Mouse (Mus musculus) heart, embryonic 11.5 days (tissue): ENCODE data around the gene Necap2. TPM values are rescaled to one million over a fixed set of nuclear protein-coding genes. Genes with fewer than 3 reads are reported as not detected.

Experiments used
- ATAC-seq: fragments of 200-750 bp; cut with Nextera tagmentation; replicated peaks from 2 replicates; pipeline ENCODE4 v1.8.0; 2017; ENCODE audit warnings: moderate library complexity; ENCODE audit not compliant: insufficient number of reproducible peaks, low FRiP score, low TSS enrichment
- H3K27ac ChIP-seq: fragments of 300-500 bp; sonication (generic); 2 replicates; pipeline ENCODE4 v1.5.1; 2014; ENCODE audit warnings: mild to moderate bottlenecking, low read depth, low read length
- H3K27me3 ChIP-seq: fragments of 300-500 bp; sonication (generic); 2 replicates; pipeline ENCODE4 v1.6.1; 2014; ENCODE audit warnings: mild to moderate bottlenecking, low read length, mixed read lengths; ENCODE audit not compliant: control insufficient read depth, insufficient read depth
- H3K36me3 ChIP-seq: fragments of 300-500 bp; sonication (generic); 2 replicates; pipeline ENCODE4 v1.6.1; 2014; ENCODE audit warnings: mild to moderate bottlenecking, low read length, moderate library complexity, mixed read lengths; ENCODE audit not compliant: control insufficient read depth, insufficient read depth
- H3K4me1 ChIP-seq: fragments of 300-500 bp; sonication (generic); 2 replicates; pipeline ENCODE4 v1.6.1; 2014; ENCODE audit warnings: low read length; ENCODE audit not compliant: control insufficient read depth, insufficient read depth
- H3K4me2 ChIP-seq: fragments of 300-500 bp; sonication (generic); 2 replicates; pipeline ENCODE4 v1.6.1; 2014; ENCODE audit warnings: mild to moderate bottlenecking, moderate library complexity
- H3K4me3 ChIP-seq: fragments of 300-500 bp; sonication (generic); 2 replicates; pipeline ENCODE4 v1.5.1; 2014; ENCODE audit warnings: low read depth, low read length
- H3K9ac ChIP-seq: fragments of 300-500 bp; sonication (generic); 2 replicates; pipeline ENCODE4 v1.6.1; 2014; ENCODE audit warnings: mild to moderate bottlenecking, low read depth, low read length, moderate library complexity
- H3K9me3 ChIP-seq: fragments of 300-500 bp; sonication (generic); replicated peaks from 2 replicates; pipeline ENCODE4 v1.6.1; 2016; ENCODE audit warnings: low read length; ENCODE audit not compliant: control insufficient read depth
- WGBS: fragments of 180-500 bp; shearing (Covaris S2); extraction: QIAGEN DNeasy Blood & Tissue Kit; methylation state at CpG from one replicate; pipeline ENCODE4 v1.1.7; 2014; ENCODE audit not compliant: insufficient replicate concordance; 5-methylcytosine and 5-hydroxymethylcytosine counted together
- polyA plus RNA-seq: library from polyadenylated mRNA; unstranded; fragments of >200 nt; fragmentation: Nextera tagmentation; extraction: Ambion mirVana; gene quantifications from 2 replicates; pipeline ENCODE4 v1.2.1, GENCODE M21; 2014

Gene Necap2
- polyA plus RNA-seq, 1 experiment from 2014 or later, result 41.9 TPM

DNA sequence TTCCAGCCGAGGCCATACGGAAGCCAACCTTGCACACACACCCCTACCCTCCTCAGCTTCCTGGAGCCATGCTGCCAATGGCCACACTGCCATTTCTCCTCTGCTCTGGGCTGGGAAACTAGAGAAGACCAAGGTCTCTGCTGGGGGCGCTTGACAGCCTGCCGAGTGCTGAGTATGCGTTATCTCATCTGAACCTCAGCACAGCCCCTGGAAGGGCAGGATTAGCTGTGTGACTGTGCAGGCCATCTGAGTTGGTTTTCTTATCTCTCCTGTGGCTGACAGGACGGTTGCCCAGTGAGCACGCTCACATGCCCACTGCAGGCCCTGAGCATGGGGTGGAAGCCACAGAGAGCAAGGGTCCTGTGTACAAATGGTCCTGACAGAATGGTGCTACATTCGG lies 9.5 kb downstream of the Necap2 start:
- no peaks in the 10 kb centered on the region for H3K9me3 ChIP-seq
- no peaks in the 10 kb centered on the region for H3K27me3 ChIP-seq
- no peak overlapping the region for H3K4me2 ChIP-seq
- H3K36me3 ChIP-seq, result peaks cover 46% of the 10 kb centered on the region
- no peak overlapping the region for H3K9ac ChIP-seq
- H3K27ac ChIP-seq, result no peak overlapping the region
- no peak overlapping the region for H3K4me3 ChIP-seq
- ATAC-seq, result no peak
- WGBS, result 46% methylated on average over 8 of the region's 8 CpGs
- peaks cover 17% of the 10 kb centered on the region for H3K4me1 ChIP-seq

DNA sequence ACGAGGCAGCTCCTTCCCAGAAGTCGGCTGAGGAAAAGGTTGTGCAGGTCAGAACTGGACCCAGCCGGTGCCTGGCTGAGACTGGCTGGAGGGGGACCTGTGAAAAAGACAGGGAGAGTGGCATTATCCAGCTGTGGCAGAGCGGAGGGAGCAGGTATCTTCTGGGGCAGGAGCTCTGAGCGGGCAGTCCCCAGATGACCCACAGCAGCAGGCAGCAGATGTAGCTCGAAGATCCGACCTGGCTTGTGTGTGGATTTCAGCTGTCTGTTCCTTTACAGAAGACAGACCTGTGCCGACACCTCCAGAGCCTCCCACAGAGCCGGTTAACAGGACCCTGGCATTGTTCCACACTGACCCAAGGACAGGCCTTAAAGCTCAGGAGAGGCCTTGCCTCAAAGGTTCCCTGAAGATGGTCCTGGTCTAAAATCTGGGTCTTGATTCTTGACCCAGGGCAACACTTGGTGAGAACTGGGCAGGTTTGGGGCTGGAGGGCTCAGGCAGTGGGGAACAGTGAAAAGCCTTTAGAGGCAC lies 10.6 kb downstream of the Necap2 start:
- ATAC-seq, result no peak
- no peaks in the 10 kb centered on the region for H3K27me3 ChIP-seq
- peaks cover 46% of the 10 kb centered on the region for H3K36me3 ChIP-seq
- H3K9ac ChIP-seq, result no peak overlapping the region
- peaks cover 12% of the 10 kb centered on the region for H3K4me1 ChIP-seq
- H3K4me3 ChIP-seq, result no peak overlapping the region
- 89% methylated on average over 9 of the region's 9 CpGs for WGBS
- no peaks in the 10 kb centered on the region for H3K9me3 ChIP-seq
- no peak overlapping the region for H3K4me2 ChIP-seq
- no peak overlapping the region for H3K27ac ChIP-seq

DNA sequence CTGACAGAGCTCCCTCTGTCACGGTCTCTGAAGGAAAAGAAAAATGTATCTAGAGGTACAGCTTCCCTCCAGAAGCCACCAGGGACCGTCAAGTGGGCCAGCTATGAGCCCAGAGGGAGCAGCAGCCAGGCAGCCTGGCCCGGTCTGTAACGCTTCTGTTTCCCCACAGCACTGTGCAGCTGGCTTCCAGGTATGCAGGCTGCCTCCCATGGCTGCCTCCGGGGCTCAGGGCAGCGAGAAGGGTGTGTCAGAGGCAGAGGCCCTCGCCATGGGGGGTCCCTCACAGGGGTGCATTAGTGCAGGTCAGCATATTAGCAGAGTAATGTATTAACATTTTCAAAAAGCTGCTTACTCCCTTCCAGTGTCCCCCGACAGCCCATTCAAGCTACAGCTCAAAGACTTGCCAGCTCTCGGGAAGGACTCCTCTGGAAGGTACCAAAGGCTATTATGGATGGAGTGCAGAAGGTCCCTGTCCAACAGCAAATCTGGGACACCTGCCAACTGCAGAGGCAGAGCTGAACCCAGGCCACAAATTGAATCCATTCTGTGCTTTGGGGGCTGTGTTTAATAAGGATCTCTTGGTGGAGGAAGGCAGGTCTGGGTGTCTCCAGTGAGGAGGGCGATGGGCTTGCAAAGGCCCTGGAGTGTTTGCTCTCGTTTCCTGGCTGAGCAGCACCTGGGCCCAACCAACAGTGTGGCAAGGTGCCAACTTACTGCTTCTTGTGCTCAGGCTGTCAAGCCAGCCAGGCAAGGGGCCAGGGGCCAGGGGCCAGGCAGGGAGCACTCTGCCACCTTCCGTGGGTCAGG lies 11.2 kb downstream of the Necap2 start:
- no peak overlapping the region for H3K27ac ChIP-seq
- no peak for ATAC-seq

DNA sequence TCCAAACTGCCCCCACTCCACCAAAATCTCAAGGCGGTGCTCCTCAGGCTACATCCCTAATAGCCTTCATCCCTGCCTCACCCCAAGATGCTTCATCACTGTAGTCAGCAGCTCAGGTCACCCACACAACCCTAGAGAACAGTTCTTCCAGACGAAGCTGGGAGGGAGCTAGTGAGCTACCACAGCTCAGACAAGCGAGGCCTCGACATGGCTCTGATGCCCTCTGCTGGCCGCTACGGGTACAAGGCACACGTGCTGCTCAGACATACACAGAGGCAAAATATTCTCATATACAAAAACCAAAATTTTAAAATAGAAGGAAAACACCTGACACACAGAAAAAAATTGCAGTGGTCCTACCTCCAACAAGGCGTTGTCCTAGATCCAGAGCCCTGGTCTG lies 13.0 kb downstream of the Necap2 start:
- no peak for ATAC-seq

More for the DNA sequence above, 11.2 kb downstream of the Necap2 start:
- no peak overlapping the region for H3K4me2 ChIP-seq
- no peak overlapping the region for H3K9ac ChIP-seq
- H3K9me3 ChIP-seq, result no peaks in the 10 kb centered on the region
- no peaks in the 10 kb centered on the region for H3K27me3 ChIP-seq
- WGBS, result 86% methylated on average over 12 of the region's 12 CpGs
- peaks cover 12% of the 10 kb centered on the region for H3K4me1 ChIP-seq
- H3K36me3 ChIP-seq, result peaks cover 43% of the 10 kb centered on the region
- no peak overlapping the region for H3K4me3 ChIP-seq

DNA sequence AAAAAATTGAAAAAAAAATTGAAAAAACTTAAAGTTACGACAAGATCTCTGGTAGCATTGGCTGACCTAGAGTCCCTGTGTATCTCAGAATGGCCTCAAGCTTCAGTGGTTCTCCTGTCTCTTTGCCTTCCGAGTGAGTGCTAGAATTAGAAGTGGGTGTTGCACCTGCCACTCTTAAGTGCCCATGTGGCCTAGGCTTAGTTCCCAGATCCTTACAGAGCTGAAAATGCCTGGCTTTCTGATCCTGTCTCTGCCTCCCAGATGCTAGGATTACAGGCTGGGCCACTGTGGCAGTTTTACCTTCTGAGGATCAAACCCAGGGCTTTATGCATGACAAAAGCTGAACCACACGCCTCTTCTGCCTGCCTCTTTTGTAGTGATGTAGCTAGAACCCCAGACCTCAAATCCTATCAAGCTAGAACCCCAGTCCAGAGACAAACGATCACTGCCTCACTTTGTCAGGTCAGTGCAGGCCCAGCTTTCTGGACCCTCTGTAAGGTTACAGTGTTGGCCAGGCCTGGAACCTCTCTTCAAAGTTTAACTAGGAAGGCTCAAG lies 14.0 kb downstream of the Necap2 start:
- no peaks in the 10 kb centered on the region for H3K9me3 ChIP-seq
- ATAC-seq, result no peak
- no peak overlapping the region for H3K9ac ChIP-seq
- WGBS, result 76% methylated on average over 4 of the region's 4 CpGs
- no peaks in the 10 kb centered on the region for H3K27me3 ChIP-seq
- no peak overlapping the region for H3K4me2 ChIP-seq
- H3K36me3 ChIP-seq, result peaks cover 30% of the 10 kb centered on the region
- H3K27ac ChIP-seq, result no peak overlapping the region
- H3K4me1 ChIP-seq, result peaks cover 13% of the 10 kb centered on the region
- H3K4me3 ChIP-seq, result no peak overlapping the region

More for the DNA sequence above, 13.0 kb downstream of the Necap2 start:
- no peak overlapping the region for H3K4me2 ChIP-seq
- no peak overlapping the region for H3K27ac ChIP-seq
- WGBS, result 5% methylated on average over 8 of the region's 8 CpGs
- H3K27me3 ChIP-seq, result no peaks in the 10 kb centered on the region
- H3K9ac ChIP-seq, result no peak overlapping the region
- H3K9me3 ChIP-seq, result no peaks in the 10 kb centered on the region
- no peak overlapping the region for H3K4me3 ChIP-seq
- peaks cover 12% of the 10 kb centered on the region for H3K4me1 ChIP-seq
- peaks cover 37% of the 10 kb centered on the region for H3K36me3 ChIP-seq

DNA sequence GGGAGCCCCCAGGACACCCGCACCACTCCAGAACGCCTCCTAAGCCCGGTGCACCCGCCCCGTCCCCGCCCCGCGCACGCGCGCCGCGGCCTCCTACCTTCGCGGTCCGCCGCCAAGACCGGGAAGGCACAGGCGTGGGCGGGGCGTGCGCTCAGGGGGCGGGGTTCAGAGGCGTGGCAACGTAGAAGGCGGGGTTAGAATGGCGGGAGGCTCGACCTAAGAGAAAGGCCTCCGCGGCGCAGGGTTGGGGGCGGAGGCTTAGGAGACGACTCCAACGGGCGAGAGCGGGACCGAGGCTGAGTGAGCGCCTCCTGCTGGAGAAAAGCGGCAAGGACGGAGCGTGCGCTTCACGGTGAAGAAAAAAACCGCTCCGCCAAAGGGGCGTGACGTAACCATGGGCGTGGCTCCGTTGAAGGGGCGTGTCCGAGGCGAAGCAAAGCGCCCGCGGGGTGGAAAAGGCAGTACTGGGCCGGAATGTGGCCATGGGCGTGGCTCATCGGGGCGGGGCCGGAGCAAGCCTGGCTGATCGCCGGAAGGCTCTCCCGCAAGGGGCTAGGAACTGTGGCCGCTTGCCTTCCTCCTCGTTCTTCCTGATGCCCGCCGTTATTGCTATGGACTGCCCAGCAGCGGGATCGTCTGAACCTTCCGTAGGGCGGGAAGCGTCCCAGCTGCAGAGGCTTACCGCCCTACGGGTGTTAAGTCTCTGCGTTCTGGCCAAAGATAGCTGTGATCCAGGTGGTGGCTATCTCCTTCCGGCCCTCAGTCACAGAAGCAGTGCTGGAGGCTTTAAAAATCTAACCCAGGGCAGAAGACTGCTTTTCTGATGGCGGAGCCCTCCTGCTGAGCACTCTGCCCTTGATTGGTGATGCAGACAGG lies 17.5 kb downstream of the Necap2 start, which contains the start of gene Crocc:
Gene Crocc (minus strand): TSS at position 125 of the 876 bp plus-strand sequence.
- peak; percentile 92 for ATAC-seq
- H3K4me1 ChIP-seq, result peaks cover 5% of the 10 kb centered on the region
- peak within 1 kb of the TSS; percentile 88 for H3K9ac ChIP-seq
- H3K27ac ChIP-seq, result peak within 1 kb of the TSS; percentile 87
- no peaks in the 10 kb centered on the region for H3K27me3 ChIP-seq
- WGBS, result under 1% methylated on average over 67 of the region's 77 CpGs
- H3K36me3 ChIP-seq, result no peaks in the 10 kb centered on the region
- peak within 1 kb of the TSS; percentile 67 for H3K4me3 ChIP-seq
- no peaks in the 10 kb centered on the region for H3K9me3 ChIP-seq
- H3K4me2 ChIP-seq, result peak within 1 kb of the TSS; percentile 91

DNA sequence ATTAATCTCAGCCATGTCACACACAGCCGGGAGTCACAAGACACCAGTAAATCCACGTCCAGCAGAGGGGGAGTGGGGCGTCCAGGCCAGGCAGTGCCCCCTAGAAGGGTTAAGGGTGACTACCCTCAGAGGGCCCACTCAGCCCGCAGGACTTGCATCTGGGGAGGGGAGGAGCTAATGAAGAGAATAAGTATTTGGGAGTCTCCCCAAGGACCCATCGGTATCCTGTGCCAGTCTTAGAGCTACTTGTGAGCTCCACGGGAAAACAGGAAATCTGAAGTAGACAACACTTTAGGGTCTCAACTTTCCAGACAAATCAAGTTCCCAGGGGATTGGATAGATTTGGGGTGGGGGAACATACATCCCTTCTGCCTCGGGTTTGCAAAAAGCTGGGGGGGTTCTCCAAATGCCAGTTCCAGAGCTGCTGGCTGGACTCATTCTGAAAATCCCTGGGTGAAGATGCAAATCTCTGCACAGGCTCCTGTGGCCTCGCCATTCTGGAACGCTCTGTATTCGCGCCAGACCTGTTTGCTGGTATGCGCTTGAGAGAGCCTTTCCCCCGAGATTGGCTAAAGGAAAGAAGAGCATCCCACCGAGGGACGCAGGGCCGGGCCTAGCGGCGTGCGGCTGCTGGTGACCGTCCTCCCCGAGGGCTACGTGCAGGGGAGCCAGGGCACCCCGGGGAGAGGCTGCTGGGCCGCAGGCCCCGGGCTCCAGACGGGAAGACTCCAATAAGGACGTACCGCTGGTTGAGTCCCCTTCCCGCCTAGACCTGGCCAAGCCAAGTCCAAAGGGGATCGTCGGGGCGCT lies 18.3 kb downstream of the Necap2 start:
- Histone ChIP-seq H3K4me3 (peak overlapping the region; percentile 67), H3K27ac (peak overlapping the region; percentile 86), H3K4me1 (peaks cover 5% of the 10 kb centered on the region), H3K4me2 (peak overlapping the region; percentile 91), H3K27me3 (no peaks in the 10 kb centered on the region), H3K9me3 (no peaks in the 10 kb centered on the region), H3K36me3 (no peaks in the 10 kb centered on the region), H3K9ac (peak overlapping the region; percentile 88)
- WGBS, result 3% methylated on average over 31 of the region's 32 CpGs
- no peak for ATAC-seq

DNA sequence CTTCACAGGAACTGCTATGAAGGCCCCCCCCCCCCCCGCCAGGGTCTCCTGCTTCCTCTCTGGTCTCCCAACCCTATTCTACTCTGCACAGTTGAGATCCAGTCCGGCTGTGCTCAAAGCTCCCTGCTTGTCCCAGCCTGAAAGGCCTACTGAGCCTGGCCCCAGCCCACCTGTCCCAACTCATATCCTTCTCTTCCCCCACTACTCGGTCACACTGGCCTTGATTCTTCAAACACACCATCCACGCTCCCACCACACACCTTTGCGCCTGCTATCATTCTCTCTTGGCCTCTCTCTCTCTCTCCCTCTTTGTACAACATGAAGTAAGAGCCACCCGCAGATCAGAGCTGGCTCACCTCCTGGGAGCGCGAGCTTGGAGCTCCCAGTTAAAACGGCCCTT lies 19.3 kb downstream of the Necap2 start:
- Histone ChIP-seq H3K36me3 (no peaks in the 10 kb centered on the region), H3K27ac (no peak overlapping the region), H3K9ac (no peak overlapping the region), H3K9me3 (no peaks in the 10 kb centered on the region), H3K4me2 (no peak overlapping the region), H3K27me3 (no peaks in the 10 kb centered on the region), H3K4me3 (no peak overlapping the region), H3K4me1 (peaks cover 5% of the 10 kb centered on the region)
- no peak for ATAC-seq
- WGBS, result 81% methylated on average over 8 of the region's 9 CpGs
